Mouse (Mus musculus): ENCODE measurements around the gene Morn5. TPM values are rescaled to one million over a fixed set of nuclear protein-coding genes. Genes with fewer than 3 reads are reported as not detected.

Morn5 gene
- total and polyA plus RNA-seq, 3 experiments: 0.81 to 1.3 TPM; not detected in 1

DNA sequence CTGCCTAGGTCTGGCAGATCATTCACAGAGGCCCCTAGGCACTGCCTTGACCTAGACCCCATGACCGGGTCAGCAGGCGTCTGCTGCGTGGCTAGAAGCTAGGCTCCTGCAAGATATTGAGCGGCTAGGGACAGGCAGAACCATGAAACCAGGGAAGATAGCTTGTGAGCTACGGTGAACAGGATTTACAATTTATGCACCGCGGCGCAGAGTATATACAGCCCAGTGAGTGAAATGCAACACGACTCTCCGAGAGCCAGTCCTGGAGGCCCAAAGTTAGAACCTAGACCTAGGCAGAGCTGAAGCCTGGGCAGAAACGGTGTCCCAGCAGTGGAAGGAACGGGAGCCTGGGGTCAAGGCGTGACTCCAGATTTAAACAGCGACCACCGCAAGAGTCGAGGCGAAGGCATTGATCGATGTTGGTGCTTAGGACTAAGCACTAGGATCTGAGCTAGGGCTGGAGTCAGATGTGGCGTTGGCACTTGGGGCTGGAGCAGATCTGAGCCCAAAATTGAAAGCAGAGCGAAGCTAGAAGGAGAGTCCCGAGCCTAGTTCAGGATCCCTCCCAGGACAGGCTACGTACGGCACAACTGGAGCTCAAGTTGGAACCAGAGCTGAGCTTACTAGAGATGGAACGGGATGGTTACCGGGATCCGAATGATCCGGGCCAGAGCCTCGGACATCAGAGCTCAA is 52.8 kb downstream of the Morn5 start (continued):
- TF ChIP-seq ZNF384 (IDR thresholded peaks at IDR 0.05; ENCODE audit: low read depth, low read length): no peak
- no peak for TF ChIP-seq CHD2 (IDR thresholded peaks at IDR 0.05; ENCODE audit: low read length)
- no peak for TF ChIP-seq GABPA (IDR thresholded peaks at IDR 0.05; ENCODE audit: low read depth, low read length)
- TF ChIP-seq MAFK (IDR thresholded peaks at IDR 0.05; ENCODE audit: borderline replicate concordance, low read depth, low read length): no peak
- no peak for TF ChIP-seq GATA1 (IDR thresholded peaks at IDR 0.05; ENCODE audit: low read depth, low read length)

DNA sequence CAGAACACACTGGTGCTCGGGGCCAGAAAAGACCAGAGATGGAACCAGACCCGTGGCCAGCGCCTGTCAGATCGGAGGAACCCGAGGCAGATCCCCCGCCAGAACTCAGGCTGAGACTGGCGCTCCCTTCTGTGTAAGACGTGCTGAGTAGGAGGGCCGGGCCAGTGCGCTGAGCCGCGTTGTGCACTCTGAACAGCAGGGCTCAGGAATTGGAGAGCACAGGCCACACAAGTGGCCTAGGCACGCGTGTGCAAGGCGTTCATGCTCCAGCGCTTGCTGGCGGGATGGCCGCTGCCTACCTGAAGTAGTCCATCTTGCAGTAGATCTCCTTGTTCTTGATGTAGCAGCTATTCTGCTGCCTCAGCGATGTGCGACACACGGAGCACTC is 53.3 kb downstream of the Morn5 start:
- H3K4me1 ChIP-seq (ENCODE audit: control insufficient read depth in 1 of 2, insufficient read depth in 2 of 2, low read length in 2 of 2): no peaks in the 10 kb centered on the region
- TF ChIP-seq MAFK (IDR thresholded peaks at IDR 0.05; ENCODE audit: borderline replicate concordance, low read depth, low read length) (no peak), CHD1 (IDR thresholded peaks at IDR 0.05; ENCODE audit: low read depth, low read length) (no peak), ZNF384 (IDR thresholded peaks at IDR 0.05; ENCODE audit: low read depth, low read length) (no peak), POLR2AphosphoS5 (IDR thresholded peaks at IDR 0.05; ENCODE audit: borderline replicate concordance, low read depth, low read length) (no peak), HCFC1 (IDR thresholded peaks at IDR 0.05; ENCODE audit: low read depth, low read length) (no peak), TCF12 (IDR thresholded peaks at IDR 0.05; ENCODE audit: low read depth, low read length) (no peak), MAX (IDR thresholded peaks at IDR 0.05; ENCODE audit: low read length) (no peak), MXI1 (IDR thresholded peaks at IDR 0.05; ENCODE audit: low read depth, low read length) (no peak), ZMIZ1 (IDR thresholded peaks at IDR 0.05; ENCODE audit: low read depth, low read length) (no peak)
- no peaks in the 10 kb centered on the region for H3K79me2 ChIP-seq (ENCODE audit: control insufficient read depth, insufficient read depth, low read length, poor library complexity)
- no peak overlapping the region for H3K9ac ChIP-seq (ENCODE audit: control insufficient read depth, low read depth, low read length, poor library complexity, severe bottlenecking)
- peaks cover 0 to 3% of the 10 kb centered on the region in 2 experiments; a peak in 3 of 4 replicates for H3K27me3 ChIP-seq (ENCODE audit: control insufficient read depth in 1 of 2, insufficient read depth in 2 of 2, low read length in 2 of 2)
- DNase-seq (ENCODE audit: low read depth, low spot score): no peak
- H3K9me3 ChIP-seq (replicated peaks; ENCODE audit: insufficient read depth, low read length): no peaks in the 10 kb centered on the region
- H3K4me3 ChIP-seq (ENCODE audit: control insufficient read depth in 1 of 2, insufficient read depth in 1 of 2, low read depth in 2 of 2, low read length in 2 of 2): no peak overlapping the region
- H3K36me3 ChIP-seq (ENCODE audit: control insufficient read depth in 1 of 2, insufficient read depth in 2 of 2, low read length in 2 of 2): no peaks in the 10 kb centered on the region
- H3K27ac ChIP-seq (ENCODE audit: control insufficient read depth, low read depth, low read length): no peak overlapping the region

DNA sequence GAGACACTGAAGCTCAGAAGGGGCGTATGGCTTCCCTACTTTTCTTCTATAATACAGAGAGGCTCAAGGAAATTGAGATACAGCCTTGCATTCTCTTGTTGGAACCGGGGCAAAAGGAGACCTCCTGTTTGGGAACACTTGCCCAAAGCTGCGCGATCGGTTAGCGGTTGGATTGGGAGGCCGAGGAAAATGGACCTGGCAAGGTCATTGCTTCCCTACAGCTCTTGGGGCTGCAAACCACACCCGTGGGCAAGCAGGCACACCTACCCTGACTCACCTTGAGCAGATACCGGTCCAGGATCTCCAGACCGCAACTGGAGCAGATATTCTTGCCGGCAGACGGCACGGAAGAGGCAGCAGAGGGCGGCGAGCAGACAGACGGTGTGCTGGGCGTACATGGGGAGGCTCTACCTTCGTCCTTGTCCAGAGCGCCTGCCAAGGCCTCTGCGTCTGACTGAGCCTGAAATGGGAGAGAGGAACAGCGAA is 53.9 kb downstream of the Morn5 start:
- no peak for DNase-seq (ENCODE audit: low read depth, low spot score)
- H3K4me3 ChIP-seq (ENCODE audit: control insufficient read depth in 1 of 2, insufficient read depth in 1 of 2, low read depth in 2 of 2, low read length in 2 of 2): no peak overlapping the region

More for the DNA sequence above, 53.9 kb downstream of the Morn5 start:
- H3K36me3 ChIP-seq (ENCODE audit: control insufficient read depth in 1 of 2, insufficient read depth in 2 of 2, low read length in 2 of 2): no peaks in the 10 kb centered on the region
- no peaks in the 10 kb centered on the region for H3K4me1 ChIP-seq (ENCODE audit: control insufficient read depth in 1 of 2, insufficient read depth in 2 of 2, low read length in 2 of 2)
- no peaks in the 10 kb centered on the region for H3K79me2 ChIP-seq (ENCODE audit: control insufficient read depth, insufficient read depth, low read length, poor library complexity)
- H3K27ac ChIP-seq (ENCODE audit: control insufficient read depth, low read depth, low read length): no peak overlapping the region
- TF ChIP-seq SMC3 (IDR thresholded peaks at IDR 0.05; ENCODE audit: low read depth, low read length) (no peak), USF1 (IDR thresholded peaks at IDR 0.05; ENCODE audit: low read depth, low read length) (no peak), TAL1 (IDR thresholded peaks at IDR 0.05; ENCODE audit: low read length) (no peak), HCFC1 (IDR thresholded peaks at IDR 0.05; ENCODE audit: low read depth, low read length) (no peak)
- no peaks in the 10 kb centered on the region for H3K9me3 ChIP-seq (replicated peaks; ENCODE audit: insufficient read depth, low read length)
- H3K27me3 ChIP-seq (ENCODE audit: control insufficient read depth in 1 of 2, insufficient read depth in 2 of 2, low read length in 2 of 2): peaks cover 0 to 3% of the 10 kb centered on the region in 2 experiments; a peak in 3 of 4 replicates
- no peak overlapping the region for H3K9ac ChIP-seq (ENCODE audit: control insufficient read depth, low read depth, low read length, poor library complexity, severe bottlenecking)
